ENCODE assay signal across 8 mouse cellular contexts in genomic region chr7:135734911-135735646, GRCm38 (mm10). TPM values are rescaled to one million over a fixed set of nuclear protein-coding genes. Genes with fewer than 3 reads are reported as not detected.
A peak's percentile ranks its signal among the peaks of the same experiment; 100 is the strongest.
DNase-seq lines count a peak whose midpoint lies in the region; ATAC-seq lines count a peak whose summit lies in the region.

No protein-coding gene starts in this region.

- no peak overlapping the region for H3K9ac ChIP-seq in limb, embryonic 12.5 days (replicated peaks)
- no peak overlapping the region for H3K9ac ChIP-seq in hindbrain, embryonic 14.5 days
- H3K9ac ChIP-seq in midbrain, embryonic 13.5 days (replicated peaks), result no peak overlapping the region

- peak overlapping the region; percentile 46; the same call in 1 of the 2 replicates for H3K4me2 ChIP-seq in limb, embryonic 12.5 days
- peak overlapping the region; percentile 48; the same call in 1 of the 2 replicates for H3K4me2 ChIP-seq in hindbrain, embryonic 14.5 days (replicated peaks)
- peak overlapping the region; percentile 41 for H3K4me2 ChIP-seq in midbrain, embryonic 13.5 days (replicated peaks)

- ATAC-seq in cerebellum, adult (ENCODE audit: insufficient number of reproducible peaks, low FRiP score, low TSS enrichment), result peak; percentile 16; the same call in 1 of the 2 replicates
- 0 out of 2 replicates have a peak, but pooled peaks have one; percentile 26 for ATAC-seq in limb, embryonic 12.5 days (ENCODE audit: insufficient number of reproducible peaks, insufficient read depth, low FRiP score, low TSS enrichment, low read depth)
- ATAC-seq in hindbrain, embryonic 14.5 days (ENCODE audit: low FRiP score), result no peak
- ATAC-seq in midbrain, embryonic 13.5 days, result peak; percentile 32; the same call in 1 of the 2 replicates

- no peaks in the 10 kb centered on the region for H3K27me3 ChIP-seq in limb, embryonic 12.5 days
- no peaks in the 10 kb centered on the region for H3K27me3 ChIP-seq in limb, embryonic 10.5 days (ENCODE audit: low read depth, poor library complexity, severe bottlenecking)
- no peaks in the 10 kb centered on the region for H3K27me3 ChIP-seq in hindbrain, embryonic 14.5 days (ENCODE audit: control insufficient read depth, insufficient read depth, low read length)
- no peaks in the 10 kb centered on the region for H3K27me3 ChIP-seq in midbrain, embryonic 13.5 days

- peaks cover 8% of the 10 kb centered on the region for H3K4me1 ChIP-seq in limb, embryonic 12.5 days (replicated peaks)
- no peaks in the 10 kb centered on the region for H3K4me1 ChIP-seq in limb, embryonic 10.5 days
- no peaks in the 10 kb centered on the region for H3K4me1 ChIP-seq in hindbrain, embryonic 14.5 days (replicated peaks; ENCODE audit: control insufficient read depth, insufficient read depth, low read length)
- H3K4me1 ChIP-seq in midbrain, embryonic 13.5 days (replicated peaks), result peaks cover 7% of the 10 kb centered on the region

- whole genome bisulfite sequencing in limb, embryonic 12.5 days, result 76% methylated on average over 9 of the region's 9 CpGs
- WGBS in limb, embryonic 10.5 days, result 85% methylated on average over 9 of the region's 9 CpGs
- WGBS in hindbrain, embryonic 14.5 days, result 86% methylated on average over 9 of the region's 9 CpGs
- whole genome bisulfite sequencing in midbrain, embryonic 13.5 days, result 90% methylated on average over 9 of the region's 9 CpGs

- H3K4me3 ChIP-seq in limb, embryonic 12.5 days (replicated peaks), result no peak overlapping the region
- no peak overlapping the region for H3K4me3 ChIP-seq in limb, embryonic 10.5 days
- no peak overlapping the region for H3K4me3 ChIP-seq in hindbrain, embryonic 14.5 days (replicated peaks; ENCODE audit: low read length)
- H3K4me3 ChIP-seq in midbrain, embryonic 13.5 days (replicated peaks), result no peak overlapping the region

- no peak for DNase-seq in cerebellum, adult 9-10 months
- no peak for DNase-seq in limb, embryonic 10.5 days (ENCODE audit: low spot score)
- no peak for DNase-seq in hindbrain, embryonic 14.5 days (ENCODE audit: low spot score)
- no peak for DNase-seq in layer of hippocampus, postnatal 10 days (ENCODE audit: low spot score in 2 of 2)
- no peak for DNase-seq in thymus, adult 18-20 months

- H3K9me3 ChIP-seq in limb, embryonic 12.5 days, result no peaks in the 10 kb centered on the region
- no peaks in the 10 kb centered on the region for H3K9me3 ChIP-seq in limb, embryonic 10.5 days (replicated peaks)
- H3K9me3 ChIP-seq in hindbrain, embryonic 14.5 days (ENCODE audit: control insufficient read depth, low read length), result no peaks in the 10 kb centered on the region
- no peaks in the 10 kb centered on the region for H3K9me3 ChIP-seq in midbrain, embryonic 13.5 days

- H3K27ac ChIP-seq in limb, embryonic 12.5 days, result 0 out of 2 replicates have a peak overlapping the region, but pooled peaks have one; percentile 24
- no peak overlapping the region; the same call in 1 of the 2 replicates for H3K27ac ChIP-seq in limb, embryonic 10.5 days
- no peak overlapping the region for H3K27ac ChIP-seq in hindbrain, embryonic 14.5 days
- no peak overlapping the region for H3K27ac ChIP-seq in midbrain, embryonic 13.5 days

- H3K36me3 ChIP-seq in limb, embryonic 12.5 days, result no peaks in the 10 kb centered on the region
- no peaks in the 10 kb centered on the region for H3K36me3 ChIP-seq in limb, embryonic 10.5 days
- no peaks in the 10 kb centered on the region for H3K36me3 ChIP-seq in hindbrain, embryonic 14.5 days (replicated peaks; ENCODE audit: control insufficient read depth, insufficient read depth)
- H3K36me3 ChIP-seq in midbrain, embryonic 13.5 days, result no peaks in the 10 kb centered on the region

RNA-seq across cellular contexts. Expression of gene Mki67, which starts 18.9 kb away (rescaled TPM):
- 50.5 and 51.2 TPM in 2 replicates for polyA plus RNA-seq in limb, embryonic 12.5 days (2016; fragmentation: Nextera tagmentation; extraction: Ambion mirVana)
- 38.4 and 46.9 TPM in 2 replicates for polyA plus RNA-seq in limb, embryonic 10.5 days (2016; fragmentation: Nextera tagmentation; extraction: Ambion mirVana)
- polyA plus RNA-seq in hindbrain, embryonic 14.5 days (2014; fragmentation: Nextera tagmentation; extraction: Ambion mirVana), result 7.2 and 9.4 TPM in 2 replicates
- polyA plus RNA-seq in midbrain, embryonic 13.5 days (2015; fragmentation: Nextera tagmentation; extraction: Ambion mirVana), result 17.7 and 18.8 TPM in 2 replicates
- total RNA-seq in layer of hippocampus, postnatal 10 days (2021), result 1 to 10 TPM; 9.9 TPM
